9 mouse cellular contexts compared by ENCODE assay signal in the genomic region with DNA sequence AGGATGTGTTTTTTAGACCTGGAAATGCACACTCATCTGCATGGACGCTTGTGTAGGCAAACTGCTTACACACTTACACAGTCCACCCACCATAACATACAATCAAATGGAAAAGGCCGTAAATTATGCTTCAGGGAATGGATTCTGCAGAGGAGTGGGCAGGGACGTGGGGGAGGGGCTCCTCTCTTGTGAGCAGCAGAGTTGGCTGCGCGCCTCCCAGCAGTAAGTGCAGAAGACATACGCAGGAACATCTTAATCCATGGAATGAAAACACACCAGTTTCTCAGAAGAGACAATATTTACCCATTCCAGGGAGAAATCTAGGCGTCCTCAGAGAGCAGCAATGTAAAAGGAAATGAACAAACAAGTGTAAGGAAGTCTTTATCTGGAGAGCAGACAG.
DNase-seq lines count a peak whose midpoint lies in the region; ATAC-seq and TF ChIP-seq lines count a peak whose summit lies in the region.
"Had no signal": no experiment of that assay in that cellular context is flagged by ENCODE, and none has a peak within 500 bp of the region (broad histone marks: within the 10 kb centered on the region; RNA-seq: fewer than 3 reads in every experiment).

No protein-coding gene starts in this region.

- H3K4me1 ChIP-seq in liver, embryonic 11.5 days (replicated peaks; ENCODE audit: control insufficient read depth, insufficient read depth, low read length) = peaks cover 12% of the 10 kb centered on the region
- H3K4me1 ChIP-seq in embryonic fibroblast, embryonic 13.5 days (ENCODE audit: control insufficient read depth, insufficient read depth, low read length) = peaks cover 21% of the 10 kb centered on the region
- H3K4me1 ChIP-seq in forebrain, embryonic 11.5 days (replicated peaks; ENCODE audit: control insufficient read depth, insufficient read depth, low read length) = no peaks in the 10 kb centered on the region

- H3K36me3 ChIP-seq in liver, embryonic 11.5 days (ENCODE audit: control insufficient read depth, insufficient read depth, low read length) = no peaks in the 10 kb centered on the region
- no peaks in the 10 kb centered on the region for H3K36me3 ChIP-seq in forebrain, embryonic 11.5 days (ENCODE audit: control insufficient read depth, insufficient read depth, low read length)

- no peak for ATAC-seq in liver, embryonic 11.5 days (replicated peaks; ENCODE audit: low FRiP score)
- ATAC-seq in monocyte, adult 5-6 weeks (replicated peaks; ENCODE audit: insufficient number of reproducible peaks, low FRiP score, low TSS enrichment, poor library complexity, severe bottlenecking) = no peak
- ATAC-seq in forebrain, embryonic 11.5 days (replicated peaks; ENCODE audit: low FRiP score) = no peak
- ATAC-seq: Patski had no signal

- no peak overlapping the region for H3K27ac ChIP-seq in liver, embryonic 11.5 days (ENCODE audit: low read depth, low read length)
- peak overlapping the region; percentile 90 for H3K27ac ChIP-seq in embryonic fibroblast, embryonic 13.5 days (ENCODE audit: insufficient read depth, low read length)
- H3K27ac ChIP-seq in layer of hippocampus, adult 2 months = peak overlapping the region; percentile 25; the same call in 1 of the 2 replicates
- no peak overlapping the region for H3K27ac ChIP-seq in forebrain, embryonic 11.5 days (ENCODE audit: low read depth, low read length)

- H3K4me2 ChIP-seq in liver, embryonic 11.5 days = no peak overlapping the region
- H3K4me2 ChIP-seq in forebrain, embryonic 11.5 days (ENCODE audit: low read depth, low read length, severe bottlenecking) = no peak overlapping the region

- no peak for TF ChIP-seq POLR2A in embryonic fibroblast, embryonic 13.5 days (IDR thresholded peaks at IDR 0.05; ENCODE audit: low read depth, low read length)

- 36% methylated on average over 7 of the region's 7 CpGs for WGBS in liver, embryonic 11.5 days
- WGBS in forebrain, embryonic 11.5 days = 65% methylated on average over 7 of the region's 7 CpGs

- no peak overlapping the region for H3K4me3 ChIP-seq in liver, embryonic 11.5 days (ENCODE audit: low read depth, low read length)
- no peak overlapping the region for H3K4me3 ChIP-seq in embryonic fibroblast, embryonic 13.5 days (ENCODE audit: insufficient read depth, low read length)
- H3K4me3 ChIP-seq in layer of hippocampus, adult 2 months = no peak overlapping the region
- H3K4me3 ChIP-seq in forebrain, embryonic 11.5 days (ENCODE audit: low read depth, low read length) = no peak overlapping the region

- DNase-seq in liver = peak; percentile 30
- DNase-seq in liver, embryonic 11.5 days (ENCODE audit: low spot score) = no peak
- DNase-seq in layer of hippocampus, adult 2 months (ENCODE audit: low spot score in 2 of 2) = no peak
- DNase-seq in right cerebral cortex, adult 2 months (ENCODE audit: low spot score in 2 of 2) = peak; percentile 60 to 74
- no peak for DNase-seq in spleen, postnatal 4 days (ENCODE audit: low spot score in 2 of 2)
- no peak for DNase-seq in forebrain, embryonic 11.5 days (ENCODE audit: low spot score)

- H3K27me3 ChIP-seq in liver, embryonic 11.5 days (replicated peaks; ENCODE audit: control insufficient read depth, insufficient read depth, low read length) = no peaks in the 10 kb centered on the region
- no peaks in the 10 kb centered on the region for H3K27me3 ChIP-seq in forebrain, embryonic 11.5 days (ENCODE audit: control insufficient read depth, insufficient read depth, low read length)
- H3K27me3 ChIP-seq: Patski had no signal

- H3K9me3 ChIP-seq in liver, embryonic 11.5 days (ENCODE audit: control insufficient read depth, low read length) = peaks cover 8% of the 10 kb centered on the region
- no peaks in the 10 kb centered on the region; the same call in 1 of the 2 replicates for H3K9me3 ChIP-seq in forebrain, embryonic 11.5 days (ENCODE audit: control insufficient read depth, low read length)

- TF ChIP-seq CTCF in embryonic fibroblast, embryonic 13.5 days (IDR thresholded peaks at IDR 0.05; ENCODE audit: borderline replicate concordance, insufficient read depth, low read length) = no peak
- no peak for TF ChIP-seq CTCF in layer of hippocampus, adult 2 months (conservative IDR thresholded peaks at IDR 0.05)

- no peak overlapping the region for H3K9ac ChIP-seq in liver, embryonic 11.5 days (ENCODE audit: low read depth, low read length)
- no peak overlapping the region for H3K9ac ChIP-seq in forebrain, embryonic 11.5 days (ENCODE audit: low read length)

Comparison
In these comparisons a context has a peak if more than half of its experiments do, and no peak if none do; other contexts are left out.
1. DNase-seq: peak in liver (single experiment) and right cerebral cortex, adult 2 months (2 of 2); none in liver, embryonic 11.5 days (single experiment), layer of hippocampus, adult 2 months (0 of 2), spleen, postnatal 4 days (0 of 2) and forebrain, embryonic 11.5 days (single experiment).
2. H3K27ac ChIP-seq: peak in embryonic fibroblast, embryonic 13.5 days (single experiment) and layer of hippocampus, adult 2 months (single experiment); none in liver, embryonic 11.5 days (single experiment) and forebrain, embryonic 11.5 days (single experiment).